Mouse (Mus musculus) heart, postnatal 0 days (tissue): ENCODE results near the gene Orm3.

Experiments
- CTCF ChIP-seq: IDR thresholded peaks from 2 replicates; pipeline ENCODE4 v1.5.1; 2016; ENCODE audit warnings: antibody characterized with exemption, control low read depth, low read depth
- EP300 ChIP-seq: IDR thresholded peaks from 2 replicates; pipeline ENCODE4 v1.6.1; 2016; ENCODE audit warnings: antibody characterized with exemption, low read depth

DNA sequence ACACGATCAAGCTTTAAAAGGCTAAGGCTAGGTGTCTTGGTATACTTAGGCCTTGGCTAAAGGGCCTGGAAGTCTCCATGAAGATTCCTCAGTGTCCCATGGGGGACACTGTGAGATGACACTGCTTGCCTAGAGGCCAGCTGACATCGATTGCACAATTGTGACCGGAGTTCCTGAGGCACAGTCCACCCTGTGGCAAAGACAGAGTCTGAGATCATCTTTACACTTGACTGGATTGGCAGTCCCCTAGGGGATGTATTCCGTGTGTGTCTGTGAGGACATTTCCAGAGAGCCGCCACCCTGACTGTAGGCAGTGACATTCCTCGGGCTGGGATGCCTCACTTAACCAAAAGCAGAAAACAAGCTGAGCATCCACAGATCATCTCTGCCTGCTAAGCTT, 3.9 kb downstream of the Orm3 start:
- TF ChIP-seq CTCF (no peak), EP300 (no peak)
